Mouse (Mus musculus) layer of hippocampus, adult 18-20 months (tissue): ENCODE results near the gene 4931422A03Rik. TPM values are rescaled to one million over a fixed set of nuclear protein-coding genes. Genes with fewer than 3 reads are reported as not detected.

ENCODE experiments used
- DNase-seq, 2 experiments: peaks; one replicate each; pipeline ENCODE4 v3.0.0; 2022; ENCODE audit warnings: low spot score in 2 of 2
- total RNA-seq, 2 experiments: library from RNA; stranded (reverse); gene quantifications; 2 replicates each; pipeline ENCODE4 v1.2.3; 2021

Gene 4931422A03Rik
- total RNA-seq, 2 experiments from 2014 or later: not detected

DNA sequence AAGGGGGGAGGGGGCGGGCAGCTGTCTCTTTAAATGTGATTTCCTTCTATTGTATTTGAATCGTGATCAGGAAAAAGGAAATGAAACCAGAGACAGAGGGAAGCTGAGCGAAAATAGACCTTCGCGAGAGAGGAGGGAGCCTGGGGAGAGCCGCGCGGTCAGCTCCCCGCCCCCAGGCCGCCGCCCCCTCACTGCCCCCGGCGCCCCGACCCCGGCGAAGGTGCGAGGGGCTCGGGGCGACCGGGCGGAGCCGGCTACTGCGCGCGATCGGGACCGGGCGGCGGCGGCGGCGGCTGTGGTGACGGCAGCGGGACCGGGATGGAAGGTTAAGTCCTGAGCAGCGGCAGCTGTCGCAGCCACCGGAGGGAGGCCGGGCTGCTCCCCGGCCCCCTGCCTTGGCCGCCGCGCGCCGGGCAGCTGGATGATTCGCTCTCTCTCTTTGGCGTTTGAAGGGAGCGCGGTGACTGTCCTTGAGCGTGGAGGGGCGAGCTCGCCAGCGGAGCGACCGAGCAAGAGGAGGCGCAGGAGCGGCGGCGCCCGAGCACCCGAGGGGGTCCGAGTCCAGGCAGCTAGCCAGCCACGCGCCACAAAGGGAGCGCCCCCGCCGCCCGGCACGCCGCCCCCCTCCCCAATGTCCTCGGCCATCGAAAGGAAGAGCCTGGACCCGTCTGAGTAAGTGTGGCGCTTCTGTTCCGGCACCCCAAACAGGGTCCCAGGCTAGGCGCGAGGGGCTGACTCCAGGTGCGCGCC lies 57.9 kb downstream of the 4931422A03Rik start:
- peak in 1 of 2 experiments; percentile 25 for DNase-seq

DNA sequence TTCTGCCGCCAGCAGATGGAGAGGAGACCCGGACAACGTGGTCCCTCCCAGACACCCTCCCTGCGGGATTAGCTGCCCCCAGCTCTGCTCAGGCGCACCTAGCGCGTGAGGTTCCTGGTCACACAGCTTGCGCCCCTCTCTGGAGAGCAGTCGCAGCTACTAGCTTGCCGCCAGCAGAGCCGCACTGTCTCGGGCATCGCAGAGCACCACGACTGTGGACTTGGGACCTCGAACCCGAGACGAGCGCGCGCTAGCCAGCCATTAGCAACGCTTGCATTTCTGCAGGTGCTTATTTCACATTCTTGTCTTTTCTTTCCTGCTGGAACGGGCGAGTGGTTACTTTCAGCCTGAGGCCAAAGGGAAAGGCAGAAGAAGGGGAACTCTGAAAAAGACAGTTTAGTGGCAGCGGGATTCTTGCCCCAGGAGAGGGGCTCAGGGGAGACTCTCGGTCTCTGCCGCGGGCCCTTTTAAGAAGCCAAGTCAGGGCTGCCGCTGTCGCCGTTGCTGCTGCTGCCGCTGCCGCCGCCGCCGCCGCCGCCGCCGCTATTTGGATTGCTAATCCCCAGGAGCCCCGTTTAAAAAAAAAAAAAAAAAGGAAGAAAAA lies 58.6 kb downstream of the 4931422A03Rik start:
- peak; percentile 47 to 66 for DNase-seq

DNA sequence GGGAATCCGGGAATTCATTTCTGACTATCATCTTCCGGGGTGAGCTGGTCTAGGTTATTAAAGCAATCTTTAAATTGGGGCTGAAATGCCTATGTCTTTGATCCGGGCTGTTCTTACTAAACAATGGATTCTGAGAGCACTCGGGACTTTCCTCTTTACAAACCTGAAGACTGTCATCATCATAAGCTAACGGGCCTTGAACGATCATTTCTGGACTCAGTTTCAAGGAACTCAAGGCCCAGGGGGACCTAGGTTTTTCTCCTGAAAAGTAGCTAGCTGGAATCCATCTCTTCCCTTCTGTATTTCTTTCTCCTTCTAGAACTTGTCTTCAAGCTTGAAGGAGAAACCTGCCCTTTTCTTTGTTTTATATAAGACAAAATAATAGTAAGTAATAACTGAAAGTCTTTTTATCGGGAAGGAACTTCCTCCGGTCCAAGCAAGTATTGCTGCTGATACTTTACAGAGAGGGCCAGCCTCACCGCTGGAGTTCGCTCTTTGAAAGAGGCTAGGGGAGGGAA lies 59.2 kb downstream of the 4931422A03Rik start:
- no peak for DNase-seq

DNA sequence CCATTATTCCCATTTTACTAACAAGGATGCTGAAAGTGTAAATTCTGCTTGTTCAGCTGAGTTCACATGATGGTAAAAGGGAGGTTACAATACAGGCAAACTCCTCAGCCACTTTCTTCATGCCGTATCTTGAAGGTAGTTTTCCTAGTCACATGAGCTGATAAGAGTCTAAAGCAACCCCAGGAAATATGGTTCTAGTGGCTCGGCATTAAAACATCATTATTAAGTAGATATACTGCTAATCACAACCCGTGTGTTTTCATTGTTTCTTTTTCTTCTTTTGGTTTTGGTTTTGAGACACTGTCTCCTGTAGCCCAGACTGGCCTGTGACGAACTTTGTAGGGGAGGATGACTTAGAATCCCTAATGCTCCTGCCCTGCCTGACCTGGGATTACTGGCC lies 60.0 kb downstream of the 4931422A03Rik start:
- DNase-seq: no peak

DNA sequence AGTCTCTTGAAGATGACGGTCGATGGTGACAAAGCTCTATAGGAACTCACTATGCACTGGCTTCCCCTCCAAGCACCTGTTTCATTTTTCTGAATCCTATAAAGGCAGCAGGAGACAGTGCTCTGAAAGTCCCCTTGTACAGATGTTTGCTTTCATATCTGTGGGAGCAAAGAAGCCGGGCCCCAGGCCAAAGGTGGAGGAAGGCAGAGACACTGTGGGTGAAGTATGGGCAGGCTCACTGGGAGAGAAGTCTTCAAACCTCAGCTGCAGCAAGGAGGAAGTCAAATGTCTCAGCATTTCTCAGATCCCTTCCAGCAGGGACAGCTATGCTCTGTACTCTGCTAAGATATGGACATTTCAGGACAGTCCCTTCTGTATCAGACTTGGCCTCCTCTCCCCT lies 62.8 kb downstream of the 4931422A03Rik start:
- DNase-seq: no peak

DNA sequence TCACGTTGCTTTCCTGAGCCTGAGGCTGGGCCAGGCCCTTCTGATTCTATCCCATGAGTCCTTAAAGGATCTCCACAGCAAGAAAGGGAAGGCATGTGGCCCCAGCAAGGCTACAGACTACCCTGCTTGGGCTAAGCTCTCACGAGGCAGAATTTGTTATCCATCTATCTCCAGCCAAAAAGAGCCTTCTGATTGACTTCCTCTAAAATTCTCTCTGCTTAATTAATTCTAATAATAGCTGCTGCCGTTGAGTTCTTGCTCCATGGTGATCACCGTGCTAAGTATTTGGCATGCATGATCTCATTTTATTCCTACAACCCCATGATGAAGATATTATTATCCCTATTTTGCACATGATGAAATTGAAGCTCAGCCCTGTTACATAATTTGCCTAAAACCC lies 65.8 kb downstream of the 4931422A03Rik start:
- peak in 1 of 2 experiments; percentile 51 for DNase-seq

DNA sequence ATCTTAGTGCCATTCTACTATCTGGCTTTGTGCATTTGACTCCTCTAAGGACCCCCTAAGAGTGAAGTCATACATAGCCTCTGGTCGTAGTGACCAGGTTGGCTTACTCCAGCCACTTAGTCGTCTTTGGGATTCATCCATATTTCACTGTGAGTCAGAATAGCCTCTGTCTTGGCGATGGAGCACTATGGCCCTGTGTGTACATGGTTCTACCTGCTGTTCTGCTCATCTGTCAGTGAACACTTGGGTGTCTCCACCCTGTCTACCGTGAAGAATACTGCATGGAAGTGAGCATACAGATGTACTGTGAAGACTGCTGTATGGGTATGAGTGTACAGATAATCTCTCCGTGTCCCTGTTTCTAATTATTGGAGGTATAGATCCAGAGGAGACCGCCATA lies 68.6 kb downstream of the 4931422A03Rik start:
- DNase-seq: no peak

DNA sequence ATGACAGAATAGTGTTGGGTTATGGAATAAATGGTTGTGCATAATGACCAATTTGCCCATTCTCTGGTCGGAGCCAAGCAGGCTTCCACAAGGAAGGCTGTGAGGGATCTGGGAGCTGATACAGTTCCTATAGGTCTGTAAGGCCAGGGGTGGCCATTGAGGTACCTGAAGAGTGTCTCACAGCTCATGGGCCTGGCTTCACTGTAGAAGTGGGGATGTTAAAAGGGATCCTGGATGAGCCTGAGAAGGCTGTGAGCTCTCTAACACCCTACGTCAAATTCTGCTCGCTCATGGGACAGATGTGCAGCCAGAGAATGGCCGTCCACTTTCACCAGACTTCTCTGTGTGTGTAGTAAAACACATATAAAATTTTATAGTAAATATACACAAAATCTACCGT lies 69.1 kb downstream of the 4931422A03Rik start:
- DNase-seq: no peak

DNA sequence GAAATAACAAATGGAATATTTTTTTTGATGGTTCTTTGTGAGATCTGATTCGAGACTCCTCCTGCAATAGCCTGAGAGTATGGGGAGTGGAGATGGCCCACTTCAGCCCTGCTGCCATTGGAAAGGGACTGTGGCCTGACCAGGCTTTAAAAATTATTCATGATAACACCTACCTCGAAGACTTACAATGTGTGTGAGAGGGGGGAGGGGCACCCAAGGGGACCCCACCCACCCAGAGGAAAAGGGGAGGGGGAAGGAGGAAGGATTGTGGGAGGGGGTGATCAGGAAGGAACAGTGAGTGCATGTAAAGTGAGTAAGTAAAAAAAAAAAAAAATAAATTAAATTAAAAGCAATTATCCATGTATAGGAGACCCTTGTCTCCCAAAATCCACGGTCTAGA lies 69.5 kb downstream of the 4931422A03Rik start:
- no peak for DNase-seq

DNA sequence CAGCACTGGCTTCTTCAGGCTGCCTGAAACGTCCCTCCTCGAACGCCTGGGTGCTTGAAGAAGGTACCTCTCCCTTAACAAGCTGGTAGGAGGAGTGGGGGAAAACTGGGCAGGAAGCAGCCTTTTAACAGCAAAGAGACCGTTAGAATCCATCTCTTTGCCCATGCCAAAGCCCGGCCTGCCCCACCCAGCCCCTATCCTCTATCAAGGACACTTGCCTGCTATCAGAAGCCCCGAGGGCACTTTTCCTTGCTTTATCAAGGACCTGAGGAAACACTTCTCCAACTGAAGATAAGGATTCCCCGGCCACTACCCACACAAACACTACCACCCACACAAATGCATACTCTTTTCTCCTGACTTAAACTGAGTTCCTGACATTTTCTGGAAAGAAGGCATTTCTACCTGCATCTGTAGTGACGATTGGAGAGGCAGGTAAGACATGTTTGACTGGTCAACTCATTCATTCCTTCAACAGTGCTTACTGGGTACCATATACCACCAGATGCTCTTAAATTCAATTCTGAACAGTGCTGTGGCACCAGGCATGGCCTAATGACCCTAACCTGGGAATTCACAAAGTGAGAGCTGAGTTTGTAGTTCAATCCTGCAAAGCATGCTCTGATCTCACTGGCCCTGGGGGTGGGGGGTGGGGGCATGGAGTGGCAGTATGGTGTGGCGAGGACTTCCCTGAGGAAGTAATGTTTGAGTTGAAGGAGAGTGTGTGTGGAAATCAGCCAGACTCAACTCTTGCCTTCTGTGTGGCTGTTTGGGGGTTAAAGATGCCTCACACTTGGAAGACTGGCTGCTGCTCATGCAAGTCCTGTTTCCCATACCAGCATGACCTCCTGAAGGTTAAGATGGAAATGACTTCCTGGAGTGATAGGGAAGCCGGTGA lies 70.3 kb downstream of the 4931422A03Rik start, which contains the start of gene Lmo2:
TSS of gene Lmo2 (plus strand) at position 338 of the 898 bp plus-strand sequence.
- DNase-seq: no peak

DNA sequence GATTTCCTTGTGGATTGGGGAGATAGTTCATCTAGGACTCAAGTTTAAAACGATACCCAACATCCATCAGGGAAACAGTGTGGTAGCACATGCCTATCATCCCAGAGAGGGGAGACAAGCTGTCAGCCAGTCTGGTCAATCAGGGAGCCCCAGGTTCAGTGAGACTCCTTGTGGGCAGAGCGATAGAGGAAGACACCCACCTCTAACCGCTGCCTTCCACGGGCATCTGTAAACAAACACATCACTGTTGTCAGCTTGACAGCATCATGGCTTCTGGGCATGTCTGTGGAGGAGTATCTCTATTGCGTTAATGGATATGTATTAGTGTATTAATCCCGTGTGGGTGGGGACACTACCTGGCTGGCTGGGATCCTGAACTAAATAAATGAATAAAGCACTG lies 71.3 kb downstream of the 4931422A03Rik start:
- no peak for DNase-seq

DNA sequence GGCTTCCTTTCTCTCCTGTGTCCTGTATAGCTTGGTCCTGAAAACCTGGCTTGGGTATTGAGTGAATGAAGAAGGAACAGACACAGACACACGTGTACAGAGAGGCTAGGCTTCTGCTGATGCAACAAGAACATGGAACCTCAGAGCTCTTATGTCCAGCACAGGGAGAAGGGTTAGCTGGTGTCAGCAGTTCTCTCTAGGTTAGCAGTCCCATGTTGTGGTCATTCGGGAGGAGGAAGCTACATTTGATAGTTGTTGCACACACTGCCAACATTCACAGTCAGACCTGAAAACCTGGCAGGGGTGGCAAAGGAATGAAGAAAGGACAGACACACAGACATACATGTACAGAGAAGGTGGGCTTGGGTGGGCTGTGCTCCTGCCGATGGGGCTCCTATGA lies 72.4 kb downstream of the 4931422A03Rik start:
- no peak for DNase-seq

DNA sequence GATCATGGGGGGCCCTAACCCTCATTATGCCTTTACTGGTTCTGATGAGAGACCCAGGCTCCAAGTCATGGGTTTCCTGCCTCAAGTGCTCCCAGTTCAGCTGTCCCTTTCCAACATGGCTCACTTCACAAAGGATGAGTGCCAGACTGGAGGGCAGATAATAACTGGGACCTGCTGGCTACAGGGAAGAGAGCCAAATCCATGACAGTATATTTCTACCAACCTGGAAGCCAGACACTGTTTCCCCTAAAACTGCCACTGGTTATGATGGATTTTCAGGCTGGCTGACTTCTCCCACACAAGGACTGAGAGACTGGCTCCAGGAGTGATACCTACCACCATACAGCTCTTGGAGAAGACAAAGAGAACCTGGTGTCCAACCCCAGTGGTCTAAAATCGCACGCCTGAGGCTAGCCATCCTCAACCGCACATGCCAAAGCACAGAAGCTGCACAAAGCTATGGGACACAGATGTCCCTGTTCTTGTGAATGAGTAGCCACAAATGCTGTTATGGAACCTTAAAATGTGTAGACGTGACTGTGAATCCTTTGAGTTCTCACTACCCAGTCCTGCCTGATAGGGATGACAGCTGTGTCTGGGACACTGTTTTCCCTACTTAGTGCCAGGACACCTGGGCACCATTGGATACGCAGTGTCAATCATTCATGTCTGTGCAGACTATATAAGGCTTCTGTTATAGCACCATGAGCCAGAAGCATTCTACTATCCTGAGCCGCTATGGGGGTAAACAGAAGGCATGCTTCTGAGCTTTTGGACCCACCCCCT lies 74.9 kb downstream of the 4931422A03Rik start:
- DNase-seq: peak in 1 of 2 experiments; percentile 50

DNA sequence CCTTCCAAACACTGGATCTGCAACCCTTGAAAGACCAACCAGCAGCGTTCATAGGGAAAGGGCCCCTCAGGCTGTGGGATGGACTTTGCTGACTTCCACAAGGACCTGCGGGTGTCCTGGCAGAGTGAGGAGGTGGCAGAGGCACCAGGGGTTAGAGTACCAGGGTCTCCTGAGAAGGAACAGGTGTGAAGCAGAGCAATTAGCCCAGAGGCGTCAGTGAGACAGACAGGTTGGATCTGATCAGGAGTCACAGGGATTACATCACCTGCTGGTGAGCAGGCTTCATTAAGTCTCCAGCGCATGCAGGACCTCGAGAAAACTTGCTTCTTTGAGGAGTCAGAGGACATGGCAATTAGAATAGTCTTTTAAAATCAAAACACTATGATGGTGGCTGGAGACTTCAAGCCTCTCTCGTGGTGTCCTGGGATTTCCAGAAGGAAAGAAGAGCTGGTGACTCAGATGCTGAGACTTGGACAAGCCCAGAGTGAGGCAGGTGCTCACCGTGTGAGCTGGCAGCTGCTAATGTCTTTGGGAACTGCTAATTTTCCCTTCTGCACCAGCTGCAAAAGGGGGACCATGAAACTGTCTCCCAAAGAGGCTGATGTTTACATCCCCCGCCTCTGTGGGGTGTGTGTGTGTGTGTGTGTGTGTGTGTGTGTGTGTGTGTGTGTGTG lies 80.0 kb downstream of the 4931422A03Rik start:
- DNase-seq: no peak

DNA sequence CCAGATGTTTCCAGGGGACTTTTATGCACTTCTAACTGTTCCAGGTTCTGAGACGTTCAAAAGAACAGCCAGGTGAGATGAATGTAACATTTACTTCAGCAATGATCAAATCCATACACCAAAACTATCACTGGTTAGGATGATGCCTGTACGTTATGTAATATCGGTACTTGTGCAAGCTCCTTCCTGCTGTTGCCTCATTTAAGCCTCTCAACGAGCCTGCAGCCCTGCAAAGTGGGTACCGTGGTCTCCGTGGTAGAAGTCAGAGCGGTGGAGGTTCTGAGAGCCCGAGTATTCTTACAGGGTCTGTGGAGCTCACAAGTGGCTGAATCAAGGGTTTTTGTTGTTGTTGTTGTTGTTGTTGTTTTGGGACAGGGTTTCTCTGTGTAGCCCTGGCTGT lies 81.3 kb downstream of the 4931422A03Rik start:
- no peak for DNase-seq

DNA sequence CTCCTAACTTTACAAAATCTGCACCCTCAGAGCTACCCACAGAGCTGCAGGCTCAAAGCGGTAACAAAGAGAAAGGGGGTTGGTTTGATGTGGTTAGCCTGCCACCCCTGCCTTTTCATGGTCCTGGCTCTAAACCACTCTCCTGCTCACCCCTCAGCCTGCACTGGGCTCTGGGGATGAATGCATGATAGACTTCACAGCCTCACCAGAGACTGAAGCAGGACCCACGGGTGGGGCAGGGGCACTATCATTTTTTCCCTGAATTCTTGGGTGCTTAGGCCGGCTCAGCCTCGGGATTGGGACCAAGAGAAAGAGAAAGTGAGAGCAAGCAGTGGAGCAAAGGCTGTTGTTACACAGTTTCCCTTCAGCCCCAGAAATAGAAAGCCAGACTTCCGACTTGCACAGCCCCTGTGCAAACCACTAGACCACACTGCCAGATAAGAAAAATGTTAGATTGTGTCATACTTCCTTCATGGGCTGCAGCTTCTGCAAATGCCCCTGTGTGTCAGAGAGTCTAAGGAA lies 82.5 kb downstream of the 4931422A03Rik start:
- no peak for DNase-seq

DNA sequence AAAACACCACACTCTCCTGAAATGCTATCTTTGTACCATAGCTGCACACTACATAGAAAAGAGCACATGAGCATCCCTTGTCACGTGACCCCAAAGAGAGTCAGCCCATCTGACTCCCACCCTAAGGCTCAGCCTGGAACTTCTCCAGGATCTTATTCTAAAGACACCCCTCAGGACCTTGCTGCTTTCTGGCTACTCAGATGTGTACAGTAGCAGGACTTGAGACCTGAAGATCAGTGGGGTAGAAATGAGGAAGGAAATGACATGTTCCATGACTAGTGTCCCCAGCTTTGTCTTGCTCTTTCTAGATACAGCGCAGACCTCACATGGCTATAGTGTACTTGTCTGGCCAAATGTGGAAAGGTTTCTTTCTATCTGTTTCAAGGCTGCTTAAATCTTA lies 83.3 kb downstream of the 4931422A03Rik start:
- DNase-seq: no peak

DNA sequence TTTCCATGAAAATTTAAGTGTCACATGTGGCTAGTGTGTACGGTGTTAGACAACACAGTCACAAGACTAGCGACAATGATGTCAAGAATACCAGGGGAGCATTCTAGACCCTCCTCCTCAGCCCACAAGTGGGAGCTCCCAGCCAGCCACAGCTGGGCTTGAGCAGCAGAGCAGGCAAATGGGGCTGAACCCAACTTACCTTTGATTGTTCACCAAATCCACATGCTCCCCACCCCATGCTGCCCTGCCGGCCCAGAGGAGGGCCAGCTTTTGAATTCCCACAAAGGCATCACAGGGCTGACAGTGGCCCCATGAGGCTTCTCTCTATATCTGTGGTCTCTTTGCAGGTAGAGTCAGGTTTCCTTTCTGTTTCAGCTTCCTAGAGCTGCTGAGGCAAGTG lies 87.1 kb downstream of the 4931422A03Rik start:
- no peak for DNase-seq

DNA sequence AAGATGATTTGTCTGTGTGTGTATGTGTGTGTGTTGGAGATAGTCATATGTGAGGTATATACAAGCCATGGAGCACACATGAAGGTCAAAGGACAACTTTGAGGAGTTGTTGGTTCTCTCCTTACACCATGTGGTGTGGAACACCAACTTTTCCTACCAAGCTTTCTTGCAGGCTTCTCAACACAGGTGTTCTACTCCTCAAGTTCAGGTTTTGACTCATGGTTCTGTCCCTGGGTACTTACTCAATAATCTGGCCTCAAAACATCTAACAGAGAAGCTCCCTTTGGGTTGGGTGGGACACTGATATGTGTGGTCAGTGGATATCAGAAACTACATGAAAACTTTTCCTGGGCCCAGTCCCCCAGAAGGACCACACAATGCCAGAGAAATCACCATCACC lies 89.2 kb downstream of the 4931422A03Rik start:
- DNase-seq: no peak

DNA sequence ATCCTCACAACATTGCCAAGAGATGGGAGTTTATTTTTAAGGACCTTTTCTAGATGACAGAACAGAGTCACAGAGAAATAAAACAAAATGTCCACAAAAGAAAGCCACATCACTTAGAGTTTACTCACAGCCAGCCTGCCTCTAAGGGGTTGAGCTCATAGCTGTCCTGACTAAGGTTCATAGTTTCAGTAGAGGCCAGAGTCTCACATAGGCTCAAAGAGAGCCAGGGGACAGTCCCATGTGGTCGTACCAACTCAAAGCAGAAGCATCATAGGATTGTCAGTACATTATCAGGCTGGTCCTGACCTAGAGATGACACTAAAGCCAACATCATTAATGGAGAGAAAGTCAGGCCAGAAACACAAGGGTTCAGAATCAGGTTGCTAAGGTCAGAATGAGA lies 89.6 kb downstream of the 4931422A03Rik start:
- DNase-seq: no peak
